Mouse (Mus musculus): Measurements from ENCODE around the gene Lum. TPM values are rescaled to one million over a fixed set of nuclear protein-coding genes. Genes with fewer than 3 reads are reported as not detected.

Lum gene
- polyA plus RNA-seq (2012; rRNA removed) = 3.2 and 4.3 TPM in 2 replicates

DNA sequence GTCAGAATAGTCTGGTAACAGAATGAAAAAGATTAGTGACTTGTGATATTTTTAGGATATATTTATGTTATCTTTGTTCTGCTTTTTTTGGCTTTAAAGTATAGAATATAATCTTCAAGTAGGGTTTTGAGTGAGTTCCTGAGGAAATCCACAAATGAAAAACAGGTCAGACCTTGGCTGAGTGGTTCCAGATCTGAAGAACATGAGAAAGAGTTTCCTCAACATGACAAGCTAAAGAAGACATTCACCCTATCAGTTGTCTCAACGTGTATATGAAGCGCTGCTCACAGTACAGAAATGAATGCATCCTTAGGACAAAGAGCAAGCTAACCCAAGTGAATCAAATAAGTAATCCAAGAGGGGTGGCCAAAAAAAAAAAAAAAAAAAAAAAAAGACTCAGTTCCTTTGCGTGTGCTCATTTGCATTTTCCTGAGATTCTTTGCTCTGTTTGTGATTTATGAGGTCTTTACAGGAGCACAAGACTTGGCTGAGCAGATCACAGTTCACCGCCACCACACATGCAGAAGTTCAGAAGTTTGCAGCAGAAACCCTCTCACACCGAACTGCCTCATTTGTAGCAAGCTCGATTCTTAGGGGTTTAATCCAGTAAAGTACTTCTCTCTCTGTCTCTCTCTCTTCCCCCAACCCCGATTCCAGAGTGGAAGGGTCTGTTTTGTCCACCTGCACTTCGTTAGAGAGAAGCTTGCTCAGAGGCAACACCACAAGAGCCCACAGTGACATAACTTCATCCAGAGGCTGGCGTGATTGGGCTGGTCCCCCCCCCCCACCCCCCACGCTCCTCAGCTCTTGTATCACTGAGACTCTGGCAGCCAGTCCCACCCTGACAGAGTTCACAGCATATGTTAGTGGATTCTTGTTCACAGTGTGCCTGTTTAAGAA lies at the start of gene Lum:
Gene Lum (plus strand): TSS at position 172 of the 900 bp plus-strand sequence.
- no peak for DNase-seq (ENCODE audit: extremely low spot score in 1 of 2, low spot score in 1 of 2)

DNA sequence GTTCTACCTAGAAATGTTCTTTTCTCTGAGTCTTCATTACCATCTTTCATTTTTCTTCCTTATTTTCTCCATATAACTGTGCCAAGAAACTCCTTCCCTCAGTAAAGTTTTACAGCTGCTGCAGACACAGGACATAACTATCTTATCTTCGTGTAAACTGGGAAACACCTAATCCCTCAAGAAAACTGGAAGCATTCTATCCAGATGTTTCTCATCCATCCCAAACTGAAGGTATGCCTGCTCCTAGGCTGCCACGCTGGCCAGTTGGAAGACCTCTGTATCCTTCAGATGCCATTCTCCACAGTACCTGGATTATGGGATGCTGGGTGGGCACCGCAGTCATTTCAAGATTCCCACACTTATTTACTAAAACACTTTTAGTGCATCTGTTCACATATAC lies 41.6 kb upstream of the Lum start:
- no peak for DNase-seq (ENCODE audit: extremely low spot score in 1 of 2, low spot score in 1 of 2)

DNA sequence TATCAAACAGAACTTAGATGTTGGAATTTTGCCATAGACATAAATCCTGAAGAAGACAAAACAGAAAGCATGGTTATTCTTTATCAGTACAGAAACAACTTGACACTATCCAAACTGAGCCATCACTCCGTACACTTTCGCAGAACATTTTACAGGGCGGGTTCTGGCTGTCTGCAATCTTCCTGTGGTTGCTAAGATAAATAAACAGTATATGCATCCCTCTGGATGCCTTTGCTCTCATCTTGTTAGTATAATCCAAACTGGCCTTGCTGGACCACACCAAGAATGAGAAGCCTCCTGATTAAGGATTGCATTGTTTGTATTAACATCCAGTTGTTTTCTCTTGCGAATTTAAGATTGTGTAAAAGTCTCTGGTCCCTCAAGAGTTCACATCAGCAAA lies 29.2 kb upstream of the Lum start:
- no peak for DNase-seq (ENCODE audit: extremely low spot score in 1 of 2, low spot score in 1 of 2)

DNA sequence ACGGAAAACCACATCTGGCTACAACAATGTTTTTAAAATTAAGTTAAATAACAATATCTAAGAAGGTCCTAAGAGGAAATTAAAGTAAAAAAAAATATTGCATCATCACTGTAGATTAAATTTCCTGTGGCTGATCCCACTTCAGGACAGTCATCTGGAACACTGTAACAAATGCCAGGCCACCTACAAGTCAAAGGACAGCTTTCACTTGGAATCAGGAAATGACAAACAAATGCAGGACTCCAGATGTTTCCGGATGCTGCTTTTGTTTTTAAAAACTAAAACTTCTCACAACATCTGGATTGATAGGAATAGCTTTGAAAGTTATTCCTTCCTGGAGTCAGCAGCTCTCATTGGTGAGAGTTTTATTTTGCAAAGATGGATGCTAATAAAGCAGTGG lies 28.0 kb upstream of the Lum start:
- no peak for DNase-seq (ENCODE audit: extremely low spot score in 1 of 2, low spot score in 1 of 2)

DNA sequence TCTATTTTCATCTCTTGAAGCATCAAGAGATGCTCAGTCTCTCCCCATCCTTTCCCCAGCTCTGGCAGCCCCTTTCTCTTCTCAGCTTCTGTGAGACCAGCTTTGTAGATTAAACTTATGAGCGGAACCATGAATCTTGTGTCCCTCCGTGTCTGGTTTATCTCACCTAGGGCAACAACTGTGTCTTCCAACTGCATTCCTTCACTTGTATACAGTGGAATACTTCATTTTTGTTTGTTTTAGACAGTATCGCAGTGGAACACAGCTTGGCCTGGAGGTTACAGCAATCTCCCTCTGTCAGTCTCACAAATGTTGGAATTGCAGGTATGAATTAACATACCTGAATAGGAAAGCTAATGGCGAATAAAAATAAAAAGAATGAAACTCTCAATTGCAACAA lies 26.7 kb upstream of the Lum start:
- no peak for DNase-seq (ENCODE audit: extremely low spot score in 1 of 2, low spot score in 1 of 2)

- DNase-seq (ENCODE audit: extremely low spot score in 1 of 2, low spot score in 1 of 2) = no peak
These were observed 17.2 kb upstream of the Lum start for GRCm38 (mm10) chr10:97547740-97548139.

- no peak for DNase-seq (ENCODE audit: extremely low spot score in 1 of 2, low spot score in 1 of 2)
These were observed 2.7 kb downstream of the Lum start for GRCm38 (mm10) chr10:97567489-97568135.

GRCm38 (mm10) chr10:97582543-97583231 lies 17.8 kb downstream of the Lum start:
- peak in 1 of 2 experiments; percentile 63 for DNase-seq (ENCODE audit: extremely low spot score in 1 of 2, low spot score in 1 of 2)

GRCm38 (mm10) chr10:97584176-97584575 lies 19.2 kb downstream of the Lum start:
- DNase-seq (ENCODE audit: extremely low spot score in 1 of 2, low spot score in 1 of 2) = peak in 1 of 2 experiments; percentile 5

- no peak for DNase-seq (ENCODE audit: extremely low spot score in 1 of 2, low spot score in 1 of 2)
These were observed 22.2 kb downstream of the Lum start for GRCm38 (mm10) chr10:97587159-97587558.

- no peak for DNase-seq (ENCODE audit: extremely low spot score in 1 of 2, low spot score in 1 of 2)
These were observed 24.6 kb downstream of the Lum start for GRCm38 (mm10) chr10:97589574-97589973.

- no peak for DNase-seq (ENCODE audit: extremely low spot score in 1 of 2, low spot score in 1 of 2)
These were observed 26.1 kb downstream of the Lum start for GRCm38 (mm10) chr10:97591036-97591435.

DNA sequence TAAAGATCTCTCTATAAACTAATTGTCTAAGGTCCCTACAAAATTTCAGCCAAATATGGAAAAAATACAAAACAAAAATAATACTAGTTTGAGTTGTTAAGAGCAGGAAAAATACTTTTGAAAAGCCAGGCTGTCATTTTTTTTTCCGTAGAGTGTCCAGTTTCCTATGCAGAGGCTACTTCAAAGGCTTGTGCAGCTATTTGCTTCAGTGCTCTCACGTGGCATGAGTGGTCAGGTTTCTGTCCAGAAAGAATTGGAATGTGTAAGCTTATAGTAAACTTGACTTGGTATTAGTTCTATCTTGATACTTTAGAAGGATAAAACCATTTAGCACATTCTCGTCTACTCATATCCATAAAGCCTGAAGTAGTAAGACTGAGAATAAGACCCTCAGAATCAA lies 26.8 kb downstream of the Lum start:
- DNase-seq (ENCODE audit: extremely low spot score in 1 of 2, low spot score in 1 of 2) = no peak

GRCm38 (mm10) chr10:97595680-97596079 lies 30.8 kb downstream of the Lum start:
- no peak for DNase-seq (ENCODE audit: extremely low spot score in 1 of 2, low spot score in 1 of 2)

DNA sequence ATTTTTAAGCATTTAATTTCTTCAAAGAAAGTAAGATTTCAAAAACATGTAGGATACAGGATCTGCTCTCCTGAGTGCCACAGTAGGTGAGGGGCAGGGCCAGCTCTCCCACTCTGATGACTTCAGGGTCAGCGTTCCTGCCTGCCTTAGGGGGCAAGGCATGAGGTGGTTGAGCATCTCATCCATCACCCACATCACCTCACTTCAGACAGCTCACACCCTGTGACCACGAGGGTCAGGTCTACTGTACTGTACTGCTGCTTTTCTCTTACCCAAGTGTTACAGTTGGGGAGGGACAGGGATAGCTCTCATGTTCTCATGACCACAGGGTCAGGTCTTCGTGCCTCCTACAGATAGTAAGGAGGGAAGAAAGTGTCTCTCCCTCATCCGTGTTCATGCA lies 36.8 kb downstream of the Lum start:
- DNase-seq (ENCODE audit: extremely low spot score in 1 of 2, low spot score in 1 of 2) = no peak

GRCm38 (mm10) chr10:97603256-97603655 lies 38.3 kb downstream of the Lum start:
- no peak for DNase-seq (ENCODE audit: extremely low spot score in 1 of 2, low spot score in 1 of 2)

GRCm38 (mm10) chr10:97606579-97606978 lies 41.7 kb downstream of the Lum start, which contains the start of gene Kera:
Gene Kera (plus strand): TSS chr10:97606879.
- DNase-seq (ENCODE audit: extremely low spot score in 1 of 2, low spot score in 1 of 2) = no peak
